Mouse (Mus musculus): ENCODE measurements at regions not wholly inside any gene's neighbourhood (a gene's known extent, or its start where the extent isn't known, plus 50 kb on each side); places are given as distances from the start of the nearest gene placed in this dataset.

GRCm38 (mm10) chr13:28465187-28465880 lies 208.0 kb downstream of the Gm11361 start:
- TF ChIP-seq EP300 (IDR thresholded peaks at IDR 0.05; ENCODE audit: low read depth) (no peak), CTCF (IDR thresholded peaks at IDR 0.05; ENCODE audit: low read depth) (no peak)
- no peak overlapping the region for H3K27ac ChIP-seq (ENCODE audit: low read depth)
- DNase-seq (ENCODE audit: low spot score) = no peak
- no peaks in the 10 kb centered on the region for H3K9me3 ChIP-seq (replicated peaks; ENCODE audit: control insufficient read depth, low read length)
- no peaks in the 10 kb centered on the region for H3K27me3 ChIP-seq (ENCODE audit: control insufficient read depth, insufficient read depth, low read length)
- ATAC-seq (ENCODE audit: insufficient read depth, low read depth) = no peak
- no peaks in the 10 kb centered on the region for H3K4me1 ChIP-seq (ENCODE audit: control insufficient read depth, insufficient read depth)
- H3K36me3 ChIP-seq (replicated peaks; ENCODE audit: control insufficient read depth, insufficient read depth, low read length) = no peaks in the 10 kb centered on the region
- no peak overlapping the region for H3K4me2 ChIP-seq (ENCODE audit: low read depth, low read length)
- H3K4me3 ChIP-seq (ENCODE audit: low read depth, low read length) = no peak overlapping the region
- H3K9ac ChIP-seq (replicated peaks; ENCODE audit: low read depth, low read length) = no peak overlapping the region
- 81% methylated on average over 2 of the region's 2 CpGs for WGBS

GRCm38 (mm10) chr13:28461281-28461680 lies 204.0 kb downstream of the Gm11361 start:
- WGBS = 89% methylated on average over 10 of the region's 10 CpGs
- no peak for DNase-seq (ENCODE audit: low spot score)
- Histone ChIP-seq H3K9ac (replicated peaks; ENCODE audit: low read depth, low read length) (no peak overlapping the region), H3K36me3 (replicated peaks; ENCODE audit: control insufficient read depth, insufficient read depth, low read length) (no peaks in the 10 kb centered on the region), H3K4me3 (ENCODE audit: low read depth, low read length) (no peak overlapping the region), H3K4me1 (ENCODE audit: control insufficient read depth, insufficient read depth) (no peaks in the 10 kb centered on the region), H3K9me3 (replicated peaks; ENCODE audit: control insufficient read depth, low read length) (no peaks in the 10 kb centered on the region), H3K27me3 (ENCODE audit: control insufficient read depth, insufficient read depth, low read length) (no peaks in the 10 kb centered on the region), H3K27ac (ENCODE audit: low read depth) (no peak overlapping the region), H3K4me2 (ENCODE audit: low read depth, low read length) (no peak overlapping the region)
- no peak for TF ChIP-seq EP300 (IDR thresholded peaks at IDR 0.05; ENCODE audit: low read depth)
- TF ChIP-seq CTCF (IDR thresholded peaks at IDR 0.05; ENCODE audit: low read depth) = no peak
- ATAC-seq (ENCODE audit: insufficient read depth, low read depth) = no peak

- Histone ChIP-seq H3K4me1 (ENCODE audit: control insufficient read depth, insufficient read depth) (no peaks in the 10 kb centered on the region), H3K9ac (replicated peaks; ENCODE audit: low read depth, low read length) (no peak overlapping the region), H3K27ac (ENCODE audit: low read depth) (no peak overlapping the region), H3K4me2 (ENCODE audit: low read depth, low read length) (no peak overlapping the region), H3K27me3 (ENCODE audit: control insufficient read depth, insufficient read depth, low read length) (no peaks in the 10 kb centered on the region), H3K36me3 (replicated peaks; ENCODE audit: control insufficient read depth, insufficient read depth, low read length) (no peaks in the 10 kb centered on the region), H3K4me3 (ENCODE audit: low read depth, low read length) (no peak overlapping the region), H3K9me3 (replicated peaks; ENCODE audit: control insufficient read depth, low read length) (no peaks in the 10 kb centered on the region)
- ATAC-seq (ENCODE audit: insufficient read depth, low read depth) = no peak
- WGBS = 75% methylated on average over 3 of the region's 3 CpGs
- DNase-seq (ENCODE audit: low spot score) = no peak
- TF ChIP-seq CTCF (IDR thresholded peaks at IDR 0.05; ENCODE audit: low read depth) (no peak), EP300 (IDR thresholded peaks at IDR 0.05; ENCODE audit: low read depth) (no peak)
Measured at GRCm38 (mm10) chr13:28457403-28457802, 200.1 kb downstream of the Gm11361 start.

- no peak for ATAC-seq (ENCODE audit: insufficient read depth, low read depth)
- WGBS = 74% methylated on average over 3 of the region's 3 CpGs
Measured at GRCm38 (mm10) chr13:28455878-28456277, 198.6 kb downstream of the Gm11361 start.

GRCm38 (mm10) chr13:28455016-28455415 lies 197.7 kb downstream of the Gm11361 start:
- no peak overlapping the region for H3K4me2 ChIP-seq (ENCODE audit: low read depth, low read length)
- H3K9me3 ChIP-seq (replicated peaks; ENCODE audit: control insufficient read depth, low read length) = no peaks in the 10 kb centered on the region
- DNase-seq (ENCODE audit: low spot score) = no peak
- no peak overlapping the region for H3K27ac ChIP-seq (ENCODE audit: low read depth)
- 84% methylated on average over 10 of the region's 10 CpGs for WGBS
- H3K27me3 ChIP-seq (ENCODE audit: control insufficient read depth, insufficient read depth, low read length) = no peaks in the 10 kb centered on the region
- no peak for ATAC-seq (ENCODE audit: insufficient read depth, low read depth)
- H3K36me3 ChIP-seq (replicated peaks; ENCODE audit: control insufficient read depth, insufficient read depth, low read length) = no peaks in the 10 kb centered on the region
- TF ChIP-seq CTCF (IDR thresholded peaks at IDR 0.05; ENCODE audit: low read depth) (no peak), EP300 (IDR thresholded peaks at IDR 0.05; ENCODE audit: low read depth) (no peak)
- no peak overlapping the region for H3K4me3 ChIP-seq (ENCODE audit: low read depth, low read length)
- H3K4me1 ChIP-seq (ENCODE audit: control insufficient read depth, insufficient read depth) = no peaks in the 10 kb centered on the region
- H3K9ac ChIP-seq (replicated peaks; ENCODE audit: low read depth, low read length) = no peak overlapping the region

More at GRCm38 (mm10) chr13:28455878-28456277, 198.6 kb downstream of the Gm11361 start:
- Histone ChIP-seq H3K9me3 (replicated peaks; ENCODE audit: control insufficient read depth, low read length) (no peaks in the 10 kb centered on the region), H3K9ac (replicated peaks; ENCODE audit: low read depth, low read length) (no peak overlapping the region), H3K27me3 (ENCODE audit: control insufficient read depth, insufficient read depth, low read length) (no peaks in the 10 kb centered on the region), H3K4me3 (ENCODE audit: low read depth, low read length) (no peak overlapping the region), H3K27ac (ENCODE audit: low read depth) (no peak overlapping the region), H3K36me3 (replicated peaks; ENCODE audit: control insufficient read depth, insufficient read depth, low read length) (no peaks in the 10 kb centered on the region), H3K4me1 (ENCODE audit: control insufficient read depth, insufficient read depth) (no peaks in the 10 kb centered on the region), H3K4me2 (ENCODE audit: low read depth, low read length) (no peak overlapping the region)
- no peak for DNase-seq (ENCODE audit: low spot score)
- TF ChIP-seq EP300 (IDR thresholded peaks at IDR 0.05; ENCODE audit: low read depth) (no peak), CTCF (IDR thresholded peaks at IDR 0.05; ENCODE audit: low read depth) (no peak)
